Mouse (Mus musculus) neural tube, embryonic 11.5 days (tissue): ENCODE results near the gene Ccdc70. TPM values are rescaled to one million over a fixed set of nuclear protein-coding genes. Genes with fewer than 3 reads are reported as not detected.
"Not testable (repeated sequence)": the region's sequence is repeated elsewhere in the genome, so short reads cannot be mapped to it uniquely, and the experiment has no call there.

Source experiments
- ATAC-seq: fragments of 200-750 bp; cut with Nextera tagmentation; 2 replicates; pipeline ENCODE4 v1.8.0; 2017; ENCODE audit warnings: moderate number of reproducible peaks, mild to moderate bottlenecking, moderate TSS enrichment, moderate library complexity; ENCODE audit not compliant: insufficient read depth, low FRiP score, low TSS enrichment
- DNase-seq: peaks from one replicate; pipeline ENCODE4 v3.0.0-alpha.2; 2015; ENCODE audit warnings: low spot score
- H3K27ac ChIP-seq: fragments of 300-500 bp; sonication (generic); 2 replicates; pipeline ENCODE4 v1.5.1; 2014; ENCODE audit warnings: low read depth, mild to moderate bottlenecking, low read length
- H3K27me3 ChIP-seq: fragments of 300-500 bp; sonication (generic); 2 replicates; pipeline ENCODE4 v1.6.1; 2014; ENCODE audit warnings: mild to moderate bottlenecking, low read length, mixed read lengths; ENCODE audit not compliant: control insufficient read depth, insufficient read depth
- H3K36me3 ChIP-seq: fragments of 300-500 bp; sonication (generic); 2 replicates; pipeline ENCODE4 v1.6.1; 2014; ENCODE audit warnings: mild to moderate bottlenecking, low read length, moderate library complexity, mixed read lengths; ENCODE audit not compliant: control insufficient read depth, insufficient read depth
- H3K4me1 ChIP-seq: fragments of 300-500 bp; sonication (generic); 2 replicates; pipeline ENCODE4 v1.6.1; 2014; ENCODE audit warnings: low read length, mixed read lengths; ENCODE audit not compliant: control insufficient read depth, insufficient read depth
- H3K4me2 ChIP-seq: fragments of 300-500 bp; sonication (generic); 2 replicates; pipeline ENCODE4 v1.6.1; 2014; ENCODE audit warnings: low read depth, mild to moderate bottlenecking, moderate library complexity
- H3K4me3 ChIP-seq: fragments of 300-500 bp; sonication (generic); 2 replicates; pipeline ENCODE4 v1.5.1; 2014; ENCODE audit warnings: low read depth, low read length
- H3K9ac ChIP-seq: fragments of 300-500 bp; sonication (generic); 2 replicates; pipeline ENCODE4 v1.6.1; 2014; ENCODE audit warnings: mild to moderate bottlenecking, low read length
- H3K9me3 ChIP-seq: fragments of 300-500 bp; sonication (generic); 2 replicates; pipeline ENCODE4 v1.6.1; 2016; ENCODE audit warnings: low read length; ENCODE audit not compliant: control insufficient read depth
- WGBS: fragments of 180-500 bp; shearing (Covaris S2); extraction: QIAGEN DNeasy Blood & Tissue Kit; methylation state at CpG from one replicate; pipeline ENCODE4 v1.1.7; 2014; 5-methylcytosine and 5-hydroxymethylcytosine counted together
- polyA plus RNA-seq: library from polyadenylated mRNA; unstranded; fragments of >200 nt; fragmentation: Nextera tagmentation; extraction: Ambion mirVana; gene quantifications from 2 replicates; pipeline ENCODE4 v1.2.1, GENCODE M21; 2014

Gene Ccdc70
- not detected in 2 replicates for polyA plus RNA-seq

DNA sequence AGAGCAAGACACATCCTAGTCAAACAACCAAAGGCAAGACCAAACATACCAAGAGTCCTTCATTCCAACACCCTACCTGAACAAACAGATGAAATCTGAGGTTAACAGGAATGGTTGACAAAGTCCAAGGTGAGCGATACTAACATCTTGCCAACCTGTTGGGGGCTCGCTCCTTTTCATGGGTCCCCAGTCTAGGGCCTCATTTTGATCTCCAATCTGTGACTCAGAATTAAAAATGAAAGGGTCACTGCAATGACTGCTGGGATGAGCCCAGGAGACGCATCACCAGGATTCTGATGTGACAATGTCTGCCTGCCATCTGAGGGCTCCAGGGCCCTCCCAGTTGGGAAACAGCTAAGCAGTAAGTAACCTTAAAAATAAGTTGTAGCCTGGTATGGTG, at the start of gene Ccdc70:
Gene Ccdc70 (plus strand): TSS at position 301 of the 400 bp plus-strand sequence.
- no peaks in the 10 kb centered on the region for H3K36me3 ChIP-seq
- H3K27ac ChIP-seq: no peak within 1 kb of the TSS
- no peaks in the 10 kb centered on the region for H3K9me3 ChIP-seq
- no peak within 1 kb of the TSS for H3K4me2 ChIP-seq
- ATAC-seq (no peak), DNase-seq (no peak)
- WGBS: 86% methylated on average over 3 of the region's 3 CpGs
- no peaks in the 10 kb centered on the region for H3K4me1 ChIP-seq
- no peak within 1 kb of the TSS for H3K4me3 ChIP-seq
- no peaks in the 10 kb centered on the region for H3K27me3 ChIP-seq
- H3K9ac ChIP-seq: no peak within 1 kb of the TSS

DNA sequence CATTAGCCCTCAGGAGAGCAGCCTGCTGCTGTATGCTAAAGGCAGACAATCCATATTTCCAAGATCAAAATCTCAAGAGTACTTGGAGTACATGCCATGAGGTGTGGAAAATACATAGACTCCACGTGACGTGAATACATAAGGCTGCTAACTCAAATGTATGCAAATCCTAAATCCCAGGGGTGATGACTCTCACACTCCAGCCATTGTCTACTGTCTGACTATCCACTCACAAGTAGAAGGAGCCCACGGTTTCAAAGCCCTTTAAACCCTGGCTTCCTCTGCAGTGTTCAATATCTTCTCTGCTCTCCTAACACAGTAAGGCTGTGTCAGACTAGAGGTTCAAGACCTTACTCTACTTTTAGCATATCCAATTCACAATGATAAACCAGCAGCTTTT, 38.8 kb upstream of the Ccdc70 start:
- H3K4me2 ChIP-seq, ATAC-seq, DNase-seq, H3K36me3 ChIP-seq, H3K4me3 ChIP-seq, H3K9ac ChIP-seq, H3K9me3 ChIP-seq, H3K27me3 ChIP-seq, H3K4me1 ChIP-seq, H3K27ac ChIP-seq: not testable (repeated sequence)
- WGBS: 87% methylated on average over 3 of the region's 3 CpGs

DNA sequence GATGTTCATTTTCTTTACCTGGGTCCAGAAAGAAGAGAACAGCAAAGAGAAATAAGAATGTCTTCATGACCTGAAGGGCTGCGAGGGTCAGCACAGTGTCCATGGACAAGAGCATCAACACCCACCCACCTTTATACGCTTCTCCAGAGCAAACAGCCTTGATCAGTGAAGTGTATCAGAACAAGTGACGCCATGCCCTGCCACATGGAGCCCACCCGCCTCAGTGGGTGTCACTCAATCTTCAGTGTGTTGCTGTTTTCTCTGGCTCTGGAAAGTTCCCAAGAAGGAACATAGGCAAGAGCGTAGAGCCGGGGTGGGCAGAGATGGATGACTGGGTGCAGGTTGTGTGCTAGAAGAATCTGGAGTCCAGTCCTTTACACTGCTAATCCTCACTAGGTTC, 37.0 kb upstream of the Ccdc70 start, which contains the start of gene Defb15:
Gene Defb15 (minus strand): TSS at position 101 of the 400 bp plus-strand sequence.
- Histone ChIP-seq H3K4me2 (no peak within 1 kb of the TSS), H3K4me3 (no peak within 1 kb of the TSS), H3K4me1 (no peaks in the 10 kb centered on the region), H3K9ac (no peak within 1 kb of the TSS), H3K27ac (no peak within 1 kb of the TSS), H3K9me3 (no peaks in the 10 kb centered on the region; the same call in 1 of the 2 replicates), H3K36me3 (no peaks in the 10 kb centered on the region), H3K27me3 (no peaks in the 10 kb centered on the region)
- DNase-seq (no peak), ATAC-seq (no peak)
- WGBS: 89% methylated on average over 6 of the region's 6 CpGs

DNA sequence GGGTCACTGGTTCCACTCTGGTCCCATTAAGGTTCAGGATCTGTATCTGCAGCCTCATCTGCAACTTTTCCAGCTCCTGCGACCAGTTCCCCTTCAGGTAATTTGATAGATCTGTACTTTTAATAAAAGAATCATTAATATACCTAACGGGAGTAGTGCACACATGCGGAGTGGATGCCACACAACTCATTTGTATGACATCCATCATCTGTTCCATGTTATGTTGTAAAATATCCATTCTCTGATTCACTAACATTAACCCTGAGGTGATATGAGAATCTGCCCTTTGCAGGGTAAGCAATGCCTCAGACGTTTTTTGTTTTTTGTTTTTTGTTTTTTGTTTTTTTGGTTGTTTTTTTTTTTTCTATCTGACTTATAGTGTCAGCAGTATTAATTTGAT, 31.5 kb upstream of the Ccdc70 start, which contains the start of gene Defb35:
Gene Defb35 (plus strand): TSS at position 301 of the 400 bp plus-strand sequence.
- not testable (repeated sequence) for H3K36me3 ChIP-seq, H3K9ac ChIP-seq, H3K4me3 ChIP-seq, ATAC-seq, DNase-seq, H3K4me1 ChIP-seq, H3K27ac ChIP-seq, H3K4me2 ChIP-seq, H3K9me3 ChIP-seq, H3K27me3 ChIP-seq
- WGBS: 84% methylated on average over 4 of the region's 4 CpGs

DNA sequence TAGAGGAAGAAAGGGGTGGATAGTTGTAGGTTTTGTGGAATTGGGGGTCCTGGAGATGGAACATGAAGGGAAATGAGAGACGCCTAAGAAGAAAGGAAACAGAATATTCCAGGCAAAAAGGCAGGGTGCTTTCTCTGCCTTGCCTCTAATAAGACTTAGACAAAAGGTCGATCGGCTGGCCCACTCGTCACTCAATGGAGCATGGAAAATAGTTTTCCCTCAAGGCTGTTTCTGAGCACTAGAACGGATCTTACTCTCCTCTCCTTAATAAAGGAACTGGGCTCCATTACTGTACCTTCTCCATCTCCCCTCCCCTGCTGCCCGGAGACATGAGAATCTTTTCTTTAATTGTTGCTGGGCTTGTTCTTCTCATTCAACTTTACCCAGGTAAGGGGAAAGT, 23.1 kb upstream of the Ccdc70 start, which contains the start of gene Defb13:
Gene Defb13 (plus strand): TSS at position 301 of the 400 bp plus-strand sequence.
- WGBS: 82% methylated on average over 6 of the region's 6 CpGs

DNA sequence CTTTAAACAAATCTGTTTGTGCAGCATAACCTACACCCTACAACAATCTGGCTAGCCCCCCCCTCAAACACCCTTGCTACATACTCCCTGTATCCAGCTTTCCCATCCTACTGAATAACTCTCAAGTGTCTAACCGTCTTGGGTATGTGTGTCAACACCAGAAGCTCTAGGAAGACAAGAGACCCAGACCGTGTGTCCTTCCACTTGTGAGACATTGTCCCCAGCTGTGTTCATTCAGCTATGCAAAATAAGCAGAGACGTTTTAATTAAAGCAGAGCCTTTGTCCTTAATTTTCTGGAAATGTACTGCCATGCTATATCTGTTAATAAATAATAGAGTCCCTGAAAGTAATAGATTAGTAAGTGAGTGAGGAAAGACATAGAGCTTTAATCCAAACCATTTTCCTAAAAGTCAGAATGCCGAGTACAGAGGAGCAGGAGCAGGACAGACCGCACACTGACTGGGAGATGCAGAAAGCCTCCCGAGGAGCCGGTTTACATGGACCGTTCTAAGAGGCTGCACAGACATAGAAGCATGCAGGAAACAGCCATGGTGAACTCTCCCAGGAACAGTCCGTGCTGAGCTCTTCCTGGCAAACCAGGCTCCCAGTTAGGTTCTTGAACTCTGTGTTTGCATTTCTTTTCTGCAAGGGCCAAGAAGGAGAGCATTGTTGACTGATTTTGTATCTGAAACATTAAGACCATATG, 22.1 kb upstream of the Ccdc70 start:
- Histone ChIP-seq H3K9ac (no peak overlapping the region), H3K4me2 (no peak overlapping the region), H3K4me3 (no peak overlapping the region), H3K27ac (no peak overlapping the region), H3K4me1 (no peaks in the 10 kb centered on the region), H3K36me3 (no peaks in the 10 kb centered on the region), H3K27me3 (no peaks in the 10 kb centered on the region), H3K9me3 (no peaks in the 10 kb centered on the region)
- WGBS: 76% methylated on average over 9 of the region's 9 CpGs
- ATAC-seq (no peak), DNase-seq (no peak)

More for the DNA sequence above, 23.1 kb upstream of the Ccdc70 start, which contains the start of gene Defb13:
- no peaks in the 10 kb centered on the region for H3K9me3 ChIP-seq
- ATAC-seq: no peak
- no peaks in the 10 kb centered on the region for H3K4me1 ChIP-seq
- no peak within 1 kb of the TSS for H3K27ac ChIP-seq
- DNase-seq: no peak
- H3K4me2 ChIP-seq: no peak within 1 kb of the TSS
- no peak within 1 kb of the TSS for H3K9ac ChIP-seq
- H3K27me3 ChIP-seq: no peaks in the 10 kb centered on the region
- no peaks in the 10 kb centered on the region for H3K36me3 ChIP-seq
- H3K4me3 ChIP-seq: no peak within 1 kb of the TSS

DNA sequence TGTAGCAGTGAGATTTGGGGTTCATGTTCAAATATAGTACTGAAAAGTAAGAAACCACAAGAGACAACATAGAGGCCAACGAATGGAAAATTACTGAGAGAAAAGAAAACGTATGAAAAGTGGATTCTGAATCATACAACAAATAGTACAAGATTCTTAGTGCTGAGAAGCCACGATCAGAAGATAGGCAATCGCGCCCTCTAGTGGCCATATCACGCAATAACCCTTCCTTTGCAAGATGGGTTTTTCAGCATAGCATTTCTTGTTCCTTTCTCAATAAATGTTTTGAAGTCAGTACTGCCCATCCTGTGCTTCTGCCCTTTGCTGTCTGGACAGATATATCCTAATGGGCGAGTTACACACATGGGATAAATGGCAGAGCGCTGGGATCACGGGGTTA, 14.3 kb upstream of the Ccdc70 start:
- no peak for ATAC-seq

DNA sequence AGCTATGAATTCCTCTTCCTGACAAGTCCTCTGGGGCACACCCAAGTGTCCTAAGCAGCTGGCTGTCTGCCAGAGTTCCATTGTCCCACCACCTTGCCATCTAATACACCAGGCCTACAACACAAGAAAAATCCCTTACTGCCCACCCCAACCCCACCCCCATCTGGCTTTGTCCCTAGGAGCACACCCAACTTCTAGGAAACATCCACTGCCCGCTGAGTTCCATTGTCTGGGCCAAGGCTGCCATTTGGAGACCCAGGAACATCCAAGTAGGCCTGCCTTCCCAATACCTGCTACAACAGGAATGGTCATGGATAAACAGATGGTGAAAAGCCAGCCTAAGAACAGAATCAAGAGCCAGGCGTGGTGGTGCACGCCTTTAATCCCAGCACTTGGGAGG, 13.2 kb upstream of the Ccdc70 start:
- no peaks in the 10 kb centered on the region for H3K36me3 ChIP-seq
- 73% methylated on average over 3 of the region's 3 CpGs for WGBS

More for the DNA sequence above, 14.3 kb upstream of the Ccdc70 start:
- Histone ChIP-seq H3K27ac (no peak overlapping the region), H3K9ac (no peak overlapping the region), H3K4me2 (no peak overlapping the region), H3K4me1 (no peaks in the 10 kb centered on the region), H3K36me3 (no peaks in the 10 kb centered on the region), H3K9me3 (no peaks in the 10 kb centered on the region), H3K4me3 (no peak overlapping the region), H3K27me3 (no peaks in the 10 kb centered on the region)
- DNase-seq: peak; percentile 58
- 9% methylated on average over 9 of the region's 9 CpGs for WGBS

DNA sequence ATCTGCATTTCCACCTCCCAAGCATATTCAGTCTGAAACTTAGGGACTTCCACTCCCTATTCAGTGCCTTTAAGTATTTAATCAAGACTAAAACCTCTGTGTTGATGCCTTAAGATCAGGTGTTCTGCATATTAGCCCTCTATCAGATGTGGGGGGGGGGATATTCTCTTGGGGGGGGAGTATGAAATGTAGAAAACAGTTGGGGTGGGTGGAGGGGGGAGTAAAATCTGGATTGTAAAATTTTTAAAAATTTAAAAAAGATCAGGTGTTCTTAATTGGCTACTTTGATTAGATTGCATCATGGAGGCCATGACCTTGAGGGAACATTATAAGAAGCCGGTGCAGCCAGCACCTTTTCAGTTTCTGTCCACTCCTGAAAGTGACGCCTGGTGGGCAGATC, 11.2 kb upstream of the Ccdc70 start, which contains the start of gene Fam90a1a:
Gene Fam90a1a (plus strand): TSS at position 301 of the 400 bp plus-strand sequence.
- no peaks in the 10 kb centered on the region for H3K36me3 ChIP-seq
- no peaks in the 10 kb centered on the region for H3K4me1 ChIP-seq
- 92% methylated on average over 2 of the region's 2 CpGs for WGBS
- H3K9me3 ChIP-seq: no peaks in the 10 kb centered on the region
- DNase-seq (no peak), ATAC-seq (no peak)
- no peak within 1 kb of the TSS for H3K27ac ChIP-seq
- H3K9ac ChIP-seq: no peak within 1 kb of the TSS
- H3K27me3 ChIP-seq: no peaks in the 10 kb centered on the region
- H3K4me3 ChIP-seq: no peak within 1 kb of the TSS
- H3K4me2 ChIP-seq: no peak within 1 kb of the TSS

More for the DNA sequence above, 13.2 kb upstream of the Ccdc70 start:
- Histone ChIP-seq H3K27ac (no peak overlapping the region), H3K4me2 (no peak overlapping the region), H3K9me3 (no peaks in the 10 kb centered on the region), H3K9ac (no peak overlapping the region), H3K4me1 (no peaks in the 10 kb centered on the region), H3K4me3 (no peak overlapping the region), H3K27me3 (no peaks in the 10 kb centered on the region)
- no peak for ATAC-seq
- no peak for DNase-seq
